Mouse (Mus musculus) fibroblast of lung, adult 2 months (primary cell): ENCODE results near the gene Syce2.
A peak's percentile ranks its signal among the peaks of the same experiment; 100 is the strongest.
"Not testable (repeated sequence)": the region's sequence is repeated elsewhere in the genome, so short reads cannot be mapped to it uniquely, and the experiment has no call there.

ENCODE experiments used
- DNase-seq: peaks from one replicate; pipeline ENCODE4 v3.0.0-alpha.2; 2011; ENCODE audit warnings: low read depth

The Syce2 gene

GRCm38 (mm10) chr8:84901752-84902151 is 29.8 kb downstream of the Syce2 start, which contains the start of gene Klf1:
TSS of gene Klf1 (plus strand) at chr8:84901928.
- no peak for DNase-seq

GRCm38 (mm10) chr8:84902367-84902919 is 30.5 kb downstream of the Syce2 start:
- no peak for DNase-seq

DNA sequence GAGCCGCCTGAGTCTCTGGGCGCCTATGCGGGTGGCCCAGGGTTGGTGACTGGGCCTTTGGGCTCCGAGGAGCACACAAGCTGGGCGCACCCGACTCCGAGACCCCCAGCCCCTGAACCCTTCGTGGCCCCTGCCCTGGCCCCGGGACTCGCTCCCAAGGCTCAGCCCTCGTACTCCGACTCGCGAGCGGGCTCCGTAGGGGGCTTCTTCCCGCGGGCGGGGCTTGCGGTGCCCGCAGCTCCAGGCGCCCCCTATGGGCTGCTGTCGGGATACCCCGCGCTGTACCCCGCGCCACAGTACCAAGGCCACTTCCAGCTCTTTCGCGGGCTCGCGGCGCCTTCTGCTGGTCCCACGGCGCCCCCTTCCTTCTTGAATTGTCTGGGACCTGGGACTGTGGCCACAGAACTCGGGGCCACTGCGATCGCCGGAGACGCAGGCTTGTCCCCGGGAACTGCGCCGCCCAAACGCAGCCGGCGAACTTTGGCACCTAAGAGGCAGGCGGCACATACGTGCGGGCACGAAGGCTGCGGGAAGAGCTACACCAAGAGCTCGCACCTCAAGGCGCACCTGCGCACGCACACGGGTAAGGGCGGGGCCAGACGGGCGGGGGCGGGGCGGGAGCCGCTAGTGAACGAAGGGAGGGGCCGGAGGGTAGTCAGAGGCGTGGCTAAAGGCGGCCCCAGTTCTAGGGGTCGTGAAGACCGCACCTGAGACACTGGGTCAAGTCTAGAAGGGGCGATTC is 31.2 kb downstream of the Syce2 start:
- DNase-seq, result peak; percentile 70

DNA sequence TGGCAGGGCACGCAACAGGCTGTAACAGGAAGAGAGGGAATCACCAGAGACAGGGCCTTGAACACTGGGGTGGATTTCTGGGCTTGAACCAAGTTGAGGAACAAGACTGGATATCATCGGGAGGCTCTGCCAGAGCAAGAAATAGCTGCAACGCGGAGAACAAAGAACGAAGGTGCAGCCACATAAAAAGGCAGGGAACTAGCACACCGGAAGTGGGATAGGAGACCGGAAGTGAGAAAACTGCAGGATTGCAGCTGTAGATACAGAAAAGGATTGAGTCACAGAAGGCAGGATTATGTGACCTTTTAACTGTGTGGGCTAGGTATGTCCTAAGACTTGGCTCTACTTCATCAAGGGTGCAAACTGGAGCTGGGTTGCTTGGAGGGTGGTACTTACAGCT is 32.4 kb downstream of the Syce2 start:
- DNase-seq, result no peak

DNA sequence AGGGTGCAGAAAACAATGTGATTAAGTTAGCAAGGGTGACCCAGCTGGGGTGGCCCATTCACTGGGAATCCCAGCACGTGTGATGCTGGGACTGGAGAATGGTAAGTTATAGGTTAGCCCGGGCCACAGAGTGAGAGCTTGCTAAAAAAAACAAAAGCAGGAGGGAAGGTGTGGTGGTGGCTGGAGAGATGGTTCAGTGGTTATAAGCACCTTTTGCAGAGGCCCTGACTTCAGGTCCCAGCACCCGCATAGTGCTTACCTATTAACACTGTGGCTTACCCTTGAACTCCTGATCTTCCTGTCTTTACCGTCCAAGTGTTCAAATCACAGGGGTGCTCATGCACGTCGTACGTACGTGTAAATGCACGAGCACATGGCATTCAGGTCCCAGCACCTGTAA is 35.1 kb downstream of the Syce2 start:
- no peak for DNase-seq

DNA sequence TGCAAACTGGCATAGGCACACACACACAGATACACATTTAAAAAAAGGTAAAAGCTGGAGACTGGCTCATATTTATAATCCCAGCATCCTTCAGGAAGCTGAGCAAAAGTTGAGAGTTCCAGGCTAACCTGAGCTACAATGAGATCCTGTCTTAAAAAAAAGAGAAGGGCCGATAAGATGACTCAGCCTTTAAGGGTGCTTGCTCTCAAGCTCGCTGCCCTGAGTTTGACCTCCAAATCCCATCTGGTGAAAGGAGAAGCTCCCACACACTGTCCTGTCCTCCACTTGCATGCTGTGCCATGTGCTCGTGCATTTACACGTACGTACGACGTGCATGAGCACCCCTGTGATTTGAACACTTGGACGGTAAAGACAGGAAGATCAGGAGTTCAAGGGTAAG is 35.6 kb downstream of the Syce2 start:
- no peak for DNase-seq

DNA sequence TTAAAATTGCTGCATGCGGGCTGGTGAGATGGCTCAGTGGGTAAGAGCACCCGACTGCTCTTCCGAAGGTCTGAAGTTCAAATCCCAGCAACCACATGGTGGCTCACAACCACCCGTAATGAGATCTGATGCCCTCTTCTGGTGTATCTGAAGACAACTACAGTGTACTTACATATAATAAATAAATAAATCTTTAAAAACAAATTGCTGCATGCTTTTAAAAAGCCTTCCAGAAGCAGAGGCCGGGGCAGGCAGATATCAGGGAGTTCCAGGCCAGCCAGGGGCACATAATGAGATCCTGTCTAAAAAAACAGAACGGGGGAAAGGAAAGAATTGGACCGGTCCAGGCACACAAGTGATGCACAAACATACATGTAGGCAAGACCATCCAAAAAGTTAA is 36.1 kb downstream of the Syce2 start:
- DNase-seq, result not testable (repeated sequence)

DNA sequence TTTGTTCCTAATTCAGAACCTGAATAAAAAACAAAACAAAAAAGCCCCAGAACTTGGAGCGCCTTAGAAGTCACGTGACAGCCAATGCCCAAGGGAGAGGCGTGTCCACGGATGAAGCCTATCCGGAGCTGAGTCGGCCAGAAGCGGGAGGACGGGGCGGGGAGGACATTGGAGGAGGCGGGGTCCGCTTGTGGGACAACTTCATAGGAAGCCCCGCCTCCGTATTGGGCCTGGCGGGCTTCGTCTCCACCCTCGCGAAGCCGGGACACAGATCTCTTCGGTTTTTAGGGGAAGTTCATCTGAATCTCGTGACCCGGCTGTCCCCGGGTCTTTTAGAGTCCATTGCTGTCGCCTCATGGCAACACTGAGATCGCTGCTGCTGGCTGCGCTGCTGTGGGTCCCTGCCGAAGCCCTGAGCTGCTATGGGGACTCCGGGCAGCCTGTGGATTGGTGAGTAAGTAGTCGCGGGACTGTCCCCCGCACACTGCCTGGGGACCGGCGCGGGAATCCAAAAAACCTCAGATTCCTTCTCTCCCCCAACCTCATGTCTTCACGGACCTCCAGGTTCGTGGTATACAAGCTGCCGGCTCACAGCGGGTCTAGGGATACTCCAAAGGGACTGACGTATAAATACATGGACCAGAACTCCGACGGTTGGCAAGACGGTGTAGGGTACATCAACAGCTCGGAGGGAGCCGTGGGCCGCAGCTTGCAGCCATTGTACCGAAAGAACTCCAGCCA is 36.7 kb downstream of the Syce2 start, which contains the start of gene Dnase2a:
Dnase2a (plus strand) TSS at position 140 of the 741 bp plus-strand sequence.
- DNase-seq, result peak; percentile 95

GRCm38 (mm10) chr8:84909162-84909767 is 37.4 kb downstream of the Syce2 start:
- no peak for DNase-seq

- no peak for DNase-seq
These were observed 38.0 kb downstream of the Syce2 start for GRCm38 (mm10) chr8:84909949-84910348.

GRCm38 (mm10) chr8:84910551-84910950 is 38.6 kb downstream of the Syce2 start:
- no peak for DNase-seq

GRCm38 (mm10) chr8:84911854-84912253 is 39.9 kb downstream of the Syce2 start:
- DNase-seq, result no peak

DNA sequence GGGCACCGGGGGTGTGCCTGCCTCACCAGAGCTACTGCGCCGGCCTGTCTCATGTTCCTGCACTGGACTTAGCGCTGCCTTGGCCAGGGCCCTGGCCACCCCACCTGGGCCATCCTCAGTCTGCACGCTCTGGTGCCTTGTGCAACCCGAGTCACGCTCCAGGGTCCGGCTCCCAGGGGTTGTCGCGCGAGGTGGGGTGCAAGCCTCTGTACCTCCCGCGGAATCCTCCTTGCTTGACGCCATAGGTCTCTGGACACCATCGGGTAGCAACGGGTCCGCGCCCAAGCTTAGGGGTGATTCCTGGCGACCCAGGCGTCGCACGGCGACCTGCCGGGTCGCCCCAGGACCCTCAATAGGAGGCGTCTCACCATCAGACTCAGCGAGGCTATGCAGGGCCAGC is 40.5 kb downstream of the Syce2 start:
- no peak for DNase-seq

DNA sequence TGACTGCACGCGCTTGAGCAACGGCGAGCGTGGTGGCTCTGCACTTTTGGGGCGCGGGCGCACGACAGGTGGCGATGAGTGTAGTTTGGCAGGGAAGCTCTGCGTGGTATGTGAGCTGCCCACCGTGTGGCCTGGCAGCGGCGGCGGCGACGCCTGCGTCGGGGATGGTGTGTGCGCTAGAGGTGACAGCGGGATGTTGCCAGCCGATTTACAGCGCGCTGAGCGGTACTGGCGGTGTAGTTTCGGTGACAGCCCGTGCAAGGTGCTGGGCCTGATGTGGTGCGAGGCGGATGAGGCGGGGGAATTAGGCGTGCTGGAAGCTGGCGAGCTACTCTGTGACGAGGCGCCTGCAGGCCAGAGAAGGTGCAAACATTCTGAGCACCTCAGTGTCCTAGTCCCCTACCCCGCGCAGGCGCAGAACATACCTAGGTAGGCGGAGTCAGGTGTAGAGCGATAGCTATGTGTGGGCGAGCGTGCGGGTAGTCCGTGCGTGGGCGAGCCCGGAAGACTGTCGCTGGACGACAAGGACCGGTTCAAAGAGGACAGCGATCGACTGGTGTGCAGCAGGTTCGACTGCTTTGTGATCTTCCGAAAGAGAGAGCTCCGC is 41.1 kb downstream of the Syce2 start:
- DNase-seq, result no peak

- no peak for DNase-seq
These were observed 41.6 kb downstream of the Syce2 start for GRCm38 (mm10) chr8:84913502-84913900.

- no peak for DNase-seq
These were observed 42.0 kb downstream of the Syce2 start for GRCm38 (mm10) chr8:84913960-84914359.

DNA sequence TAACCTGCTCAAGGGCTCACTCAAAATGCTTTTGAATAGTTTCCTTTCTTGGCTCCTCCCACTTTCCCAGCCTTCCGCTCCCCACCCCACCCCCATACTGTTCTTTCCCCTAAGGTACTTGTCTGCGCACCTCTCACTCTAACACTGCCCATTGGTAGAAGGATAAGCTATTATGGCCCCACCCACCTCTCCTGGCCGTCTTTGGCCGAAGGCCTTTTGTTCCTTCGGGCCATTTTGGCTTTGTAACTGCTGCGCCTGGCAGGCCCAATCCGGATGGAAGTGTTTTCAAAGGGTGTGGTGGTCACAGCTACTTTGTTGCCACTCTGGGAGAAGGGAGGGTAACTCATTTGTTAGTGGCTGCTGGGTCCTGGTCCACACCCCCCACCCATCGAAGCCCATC is 43.4 kb downstream of the Syce2 start:
- DNase-seq, result no peak

DNA sequence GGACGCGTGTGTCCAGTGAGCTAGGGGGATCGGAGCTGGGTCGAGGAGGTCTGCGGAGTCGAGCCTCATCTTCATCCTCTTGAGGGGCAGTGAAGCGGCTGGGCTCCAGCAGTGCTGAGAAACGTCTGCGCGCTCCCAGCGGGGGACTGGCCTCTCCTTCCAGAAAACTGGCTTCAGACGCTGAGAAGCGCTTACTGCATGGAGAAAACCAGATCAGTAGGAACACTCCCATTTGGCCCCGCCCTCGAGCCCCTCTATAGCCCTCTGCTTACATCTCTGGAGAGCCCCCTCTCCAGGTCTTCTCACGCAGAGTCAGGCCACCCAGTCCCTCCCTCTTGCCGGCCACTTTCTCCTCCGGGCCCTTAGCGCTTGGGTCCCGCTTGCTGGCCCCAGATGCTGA is 45.9 kb downstream of the Syce2 start:
- no peak for DNase-seq

DNA sequence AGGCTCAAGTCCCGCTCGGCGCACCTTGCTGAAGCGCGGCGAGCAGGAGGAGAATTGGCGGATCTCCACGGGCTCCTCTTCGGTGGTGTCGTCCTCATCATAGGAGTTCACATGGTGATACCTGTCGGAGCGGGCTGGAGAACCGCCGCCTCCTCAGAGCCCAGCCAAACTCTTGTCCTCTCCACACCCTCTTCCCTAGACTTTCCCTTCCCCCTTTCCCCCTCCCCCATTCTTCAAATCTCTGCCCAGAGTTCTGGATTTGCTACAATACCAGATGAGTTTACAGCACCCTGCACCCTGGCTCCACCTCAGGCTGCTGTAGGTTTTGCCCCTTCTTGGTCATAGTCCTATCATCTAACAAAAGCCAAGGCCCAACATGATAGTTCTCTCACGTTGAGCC is 46.7 kb downstream of the Syce2 start:
- DNase-seq, result no peak

DNA sequence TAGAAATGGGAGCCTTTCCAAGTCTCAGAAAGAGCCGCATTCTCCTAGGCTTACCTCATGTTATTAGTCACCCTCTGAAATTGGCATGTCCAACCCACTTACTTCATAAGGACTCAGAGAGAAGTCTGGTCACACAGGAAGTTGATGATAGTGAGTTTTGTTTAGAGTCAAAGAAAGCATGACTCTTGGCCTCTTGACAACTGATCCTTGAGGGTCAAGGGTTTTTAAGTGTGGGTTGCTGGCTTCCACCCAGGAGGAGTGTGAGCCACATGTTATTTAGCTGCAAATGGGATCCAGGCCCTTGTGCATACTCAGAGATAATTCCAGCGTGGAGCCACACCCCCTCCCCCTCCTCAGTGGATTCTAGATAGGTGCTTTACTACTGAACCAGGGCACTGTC is 49.7 kb downstream of the Syce2 start:
- DNase-seq, result no peak

DNA sequence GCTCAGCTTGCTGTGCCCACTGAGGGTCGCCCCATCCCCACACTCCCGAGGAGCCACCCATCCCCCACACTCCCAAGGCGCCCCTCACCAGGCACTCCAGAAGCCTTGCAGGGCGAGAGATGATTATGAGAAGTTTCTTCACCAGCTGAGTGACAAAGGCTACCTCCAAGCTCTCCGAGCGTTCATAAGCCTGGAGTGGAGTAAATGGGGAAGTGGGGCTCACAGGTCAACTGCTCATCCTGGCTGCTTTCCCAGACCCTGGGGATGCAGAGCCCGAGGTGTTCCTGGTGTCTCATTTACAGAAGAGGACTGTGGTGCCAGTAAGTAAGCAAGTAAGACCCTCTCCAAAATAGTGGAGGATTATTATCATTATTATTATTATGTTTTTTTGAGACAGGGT is 53.6 kb downstream of the Syce2 start:
- no peak for DNase-seq

GRCm38 (mm10) chr8:84927513-84927912 is 55.6 kb downstream of the Syce2 start:
- no peak for DNase-seq
